Mouse (Mus musculus): ENCODE data around the gene Ets1. TPM values are rescaled to one million over a fixed set of nuclear protein-coding genes. Genes with fewer than 3 reads are reported as not detected.

The Ets1 gene
- polyA plus RNA-seq, 1 experiment from 2014 or later = 20.8 TPM

DNA sequence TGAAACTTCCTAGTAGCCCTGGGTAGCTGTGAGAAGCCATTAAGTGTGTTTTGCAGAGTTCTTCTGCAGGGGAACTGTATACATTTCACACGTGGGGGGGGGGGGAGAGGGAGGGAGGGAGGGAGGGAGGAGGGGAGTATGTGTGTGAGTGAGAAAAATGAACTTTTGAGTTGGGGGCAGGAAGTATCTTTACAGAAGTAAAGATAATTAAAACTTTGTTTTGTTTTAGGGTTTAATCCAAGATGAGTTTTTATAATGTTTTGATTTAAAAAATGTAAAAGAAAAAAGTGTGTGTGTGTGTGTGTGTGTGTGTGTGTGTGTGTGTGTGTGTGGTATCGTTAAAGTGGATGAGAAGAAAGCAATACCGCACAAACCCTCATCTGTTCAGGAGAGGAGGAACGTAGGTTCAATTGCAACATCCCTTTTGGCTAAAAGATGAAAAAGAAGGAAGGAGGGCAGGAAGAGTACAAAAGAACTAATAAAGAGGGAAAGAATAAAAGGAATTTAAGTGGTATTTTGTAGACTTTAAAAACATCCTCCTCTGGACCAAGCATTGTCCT is 66.9 kb downstream of the Ets1 start:
- whole genome bisulfite sequencing = 60% methylated on average over 4 of the region's 4 CpGs
- H3K4me3 ChIP-seq = no peak overlapping the region
- H3K36me3 ChIP-seq (replicated peaks) = no peaks in the 10 kb centered on the region
- no peak overlapping the region for H3K27ac ChIP-seq
- H3K9me3 ChIP-seq = no peaks in the 10 kb centered on the region
- H3K4me2 ChIP-seq = no peak overlapping the region
- no peak for ATAC-seq (replicated peaks)
- H3K9ac ChIP-seq = no peak overlapping the region
- H3K27me3 ChIP-seq (replicated peaks) = peaks cover 11% of the 10 kb centered on the region; the same call in 1 of the 2 replicates
- no peaks in the 10 kb centered on the region for H3K4me1 ChIP-seq

DNA sequence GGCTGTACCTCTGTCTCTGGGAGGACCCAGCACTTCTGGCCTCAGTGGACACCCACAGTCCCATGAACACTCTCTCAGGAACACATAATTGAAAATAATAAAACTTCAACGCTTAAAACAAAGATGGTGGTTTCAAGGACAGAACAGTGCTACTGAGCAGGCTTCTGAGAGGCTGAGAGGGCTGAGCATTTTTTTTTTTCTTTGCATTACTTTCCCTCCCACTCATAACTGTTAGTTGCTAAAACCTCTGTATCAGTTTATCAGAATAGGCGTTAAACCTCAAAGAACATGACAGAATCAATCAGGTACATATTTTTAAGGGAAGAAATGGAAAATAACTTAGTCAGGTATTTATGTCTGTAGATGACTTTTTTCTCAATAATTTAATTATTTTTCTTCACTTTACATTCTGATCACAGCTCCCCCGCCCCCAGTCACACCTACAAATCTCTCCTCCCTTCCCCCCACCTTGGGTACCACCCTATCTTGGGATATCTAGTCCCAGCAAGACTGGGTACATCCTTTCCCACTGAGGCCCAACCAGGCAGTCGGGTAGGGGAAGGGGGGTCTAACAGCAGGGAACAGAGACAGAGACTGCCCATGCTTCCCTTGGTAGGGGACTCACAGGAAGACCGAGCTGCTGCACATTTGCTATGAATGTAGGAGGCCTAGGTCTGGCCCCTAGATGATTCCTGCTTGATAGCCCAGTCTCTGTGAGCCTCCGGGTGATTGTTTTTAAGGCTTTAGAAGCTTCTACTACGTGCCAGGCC is 68.1 kb downstream of the Ets1 start:
- H3K4me2 ChIP-seq = no peak overlapping the region
- peaks cover 11% of the 10 kb centered on the region; the same call in 1 of the 2 replicates for H3K27me3 ChIP-seq (replicated peaks)
- H3K4me1 ChIP-seq = no peaks in the 10 kb centered on the region
- H3K27ac ChIP-seq = no peak overlapping the region
- ATAC-seq (replicated peaks) = no peak
- no peak overlapping the region for H3K9ac ChIP-seq
- H3K9me3 ChIP-seq = no peaks in the 10 kb centered on the region
- H3K4me3 ChIP-seq = no peak overlapping the region
- 80% methylated on average over 7 of the region's 7 CpGs for WGBS
- no peaks in the 10 kb centered on the region for H3K36me3 ChIP-seq (replicated peaks)

DNA sequence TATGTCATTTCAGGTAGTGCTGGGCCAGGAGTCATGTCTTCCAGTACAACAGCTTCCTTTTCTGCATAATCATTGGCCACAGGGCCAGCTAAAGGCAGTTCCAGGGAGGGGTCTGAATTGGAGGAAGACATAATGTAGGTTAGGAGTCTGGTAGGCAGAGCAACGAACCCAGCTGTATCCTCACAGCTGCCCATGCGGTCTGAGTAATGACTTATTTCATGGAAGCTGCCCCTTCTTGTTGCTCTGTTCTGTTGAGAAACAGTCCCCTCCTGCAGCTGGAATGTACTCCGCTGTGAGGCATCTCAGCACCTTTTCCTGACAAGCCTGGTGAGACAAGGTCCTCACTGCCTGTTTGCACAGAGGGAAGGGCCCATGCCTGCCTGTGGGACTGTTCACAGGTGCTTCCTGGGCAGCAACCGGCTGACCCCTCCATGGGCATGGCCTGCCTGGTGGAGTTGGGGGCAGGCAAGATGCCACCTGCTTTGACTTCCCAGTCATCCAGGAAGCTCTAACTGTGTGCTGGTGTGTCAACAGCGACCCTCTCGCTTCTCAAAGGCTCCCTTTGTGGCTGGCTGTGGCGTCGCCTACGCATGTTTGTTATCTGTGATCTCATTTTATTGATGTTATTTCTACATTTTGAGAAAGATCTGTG is 69.9 kb downstream of the Ets1 start:
- no peaks in the 10 kb centered on the region for H3K9me3 ChIP-seq
- no peak overlapping the region for H3K4me3 ChIP-seq
- H3K4me2 ChIP-seq = no peak overlapping the region
- no peaks in the 10 kb centered on the region for H3K4me1 ChIP-seq
- H3K27me3 ChIP-seq (replicated peaks) = no peaks in the 10 kb centered on the region
- H3K36me3 ChIP-seq (replicated peaks) = no peaks in the 10 kb centered on the region
- 80% methylated on average over 9 of the region's 9 CpGs for WGBS
- no peak overlapping the region for H3K27ac ChIP-seq
- no peak for ATAC-seq (replicated peaks)
- no peak overlapping the region for H3K9ac ChIP-seq

DNA sequence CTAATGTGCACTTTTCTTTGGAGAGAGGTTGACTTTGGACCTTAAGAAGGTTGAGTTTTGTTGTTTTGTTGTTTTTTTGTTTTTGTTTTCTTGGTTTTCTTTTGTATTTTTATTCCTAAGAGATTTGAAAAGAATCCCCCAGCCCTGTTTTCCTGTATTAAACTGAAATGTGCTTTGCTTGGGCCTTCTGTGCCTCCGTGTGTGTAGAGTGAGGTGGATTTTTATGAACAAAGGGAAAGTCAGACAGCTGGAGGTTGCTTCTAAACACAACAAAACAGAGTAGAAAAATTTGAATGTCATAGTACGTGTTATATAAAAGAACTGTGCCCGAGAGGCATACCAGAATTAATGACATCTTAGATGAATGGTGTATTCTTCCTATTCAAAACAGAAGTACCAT is 71.4 kb downstream of the Ets1 start:
- H3K9ac ChIP-seq = no peak overlapping the region
- no peak overlapping the region for H3K27ac ChIP-seq
- H3K4me1 ChIP-seq = no peaks in the 10 kb centered on the region
- H3K27me3 ChIP-seq (replicated peaks) = no peaks in the 10 kb centered on the region
- 53% methylated on average over 3 of the region's 3 CpGs for WGBS
- no peak overlapping the region for H3K4me2 ChIP-seq
- H3K4me3 ChIP-seq = no peak overlapping the region
- H3K36me3 ChIP-seq (replicated peaks) = no peaks in the 10 kb centered on the region
- no peaks in the 10 kb centered on the region for H3K9me3 ChIP-seq
- no peak for ATAC-seq (replicated peaks)

DNA sequence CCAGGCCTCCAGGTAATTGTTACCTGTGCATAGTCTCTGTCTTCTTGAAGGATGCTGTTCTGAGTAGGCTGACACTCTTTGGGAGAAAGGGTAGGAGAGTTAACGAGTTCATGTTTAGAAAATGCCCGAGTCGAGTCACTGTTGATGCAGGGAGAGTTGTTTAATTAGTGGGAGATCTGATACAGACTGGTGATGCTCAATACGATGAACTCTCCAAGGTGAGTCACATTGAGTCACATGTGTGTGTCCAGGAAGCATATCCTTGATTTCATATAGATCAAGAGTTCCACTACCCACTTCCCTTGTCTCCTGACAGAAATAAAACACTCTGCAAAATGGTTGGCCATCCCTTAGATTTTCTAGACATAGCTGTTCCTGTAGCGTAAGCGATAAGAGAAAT is 72.5 kb downstream of the Ets1 start:
- Histone ChIP-seq H3K4me3 (no peak overlapping the region), H3K4me1 (no peaks in the 10 kb centered on the region), H3K9me3 (no peaks in the 10 kb centered on the region), H3K27ac (no peak overlapping the region), H3K36me3 (replicated peaks) (no peaks in the 10 kb centered on the region), H3K4me2 (no peak overlapping the region), H3K9ac (no peak overlapping the region), H3K27me3 (replicated peaks) (no peaks in the 10 kb centered on the region)
- WGBS = 85% methylated on average over 6 of the region's 6 CpGs
- no peak for ATAC-seq (replicated peaks)

DNA sequence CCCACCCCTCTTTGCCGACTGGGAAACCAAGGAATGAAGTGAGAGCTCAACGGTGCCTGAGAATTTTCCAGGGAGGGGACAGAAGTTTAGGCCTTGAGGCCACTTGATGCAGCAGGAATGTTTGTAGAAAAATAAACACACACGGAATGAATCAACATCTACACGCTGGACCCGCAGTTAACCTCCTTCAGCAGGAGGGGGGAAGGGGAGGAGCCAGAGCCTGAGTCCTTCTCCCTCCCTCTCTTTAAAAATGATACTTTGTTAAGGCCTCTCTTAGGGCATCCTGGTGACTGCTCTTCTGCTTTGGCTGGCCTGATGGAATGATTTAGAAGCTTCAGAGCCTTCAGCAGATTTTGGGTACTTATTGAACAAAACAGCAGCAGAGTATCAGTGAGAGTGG is 73.3 kb downstream of the Ets1 start:
- WGBS = 33% methylated on average over 5 of the region's 5 CpGs
- Histone ChIP-seq H3K4me3 (no peak overlapping the region), H3K27me3 (replicated peaks) (no peaks in the 10 kb centered on the region), H3K9ac (no peak overlapping the region), H3K27ac (no peak overlapping the region), H3K4me2 (no peak overlapping the region), H3K36me3 (replicated peaks) (no peaks in the 10 kb centered on the region), H3K4me1 (no peaks in the 10 kb centered on the region), H3K9me3 (no peaks in the 10 kb centered on the region)
- no peak for ATAC-seq (replicated peaks)

DNA sequence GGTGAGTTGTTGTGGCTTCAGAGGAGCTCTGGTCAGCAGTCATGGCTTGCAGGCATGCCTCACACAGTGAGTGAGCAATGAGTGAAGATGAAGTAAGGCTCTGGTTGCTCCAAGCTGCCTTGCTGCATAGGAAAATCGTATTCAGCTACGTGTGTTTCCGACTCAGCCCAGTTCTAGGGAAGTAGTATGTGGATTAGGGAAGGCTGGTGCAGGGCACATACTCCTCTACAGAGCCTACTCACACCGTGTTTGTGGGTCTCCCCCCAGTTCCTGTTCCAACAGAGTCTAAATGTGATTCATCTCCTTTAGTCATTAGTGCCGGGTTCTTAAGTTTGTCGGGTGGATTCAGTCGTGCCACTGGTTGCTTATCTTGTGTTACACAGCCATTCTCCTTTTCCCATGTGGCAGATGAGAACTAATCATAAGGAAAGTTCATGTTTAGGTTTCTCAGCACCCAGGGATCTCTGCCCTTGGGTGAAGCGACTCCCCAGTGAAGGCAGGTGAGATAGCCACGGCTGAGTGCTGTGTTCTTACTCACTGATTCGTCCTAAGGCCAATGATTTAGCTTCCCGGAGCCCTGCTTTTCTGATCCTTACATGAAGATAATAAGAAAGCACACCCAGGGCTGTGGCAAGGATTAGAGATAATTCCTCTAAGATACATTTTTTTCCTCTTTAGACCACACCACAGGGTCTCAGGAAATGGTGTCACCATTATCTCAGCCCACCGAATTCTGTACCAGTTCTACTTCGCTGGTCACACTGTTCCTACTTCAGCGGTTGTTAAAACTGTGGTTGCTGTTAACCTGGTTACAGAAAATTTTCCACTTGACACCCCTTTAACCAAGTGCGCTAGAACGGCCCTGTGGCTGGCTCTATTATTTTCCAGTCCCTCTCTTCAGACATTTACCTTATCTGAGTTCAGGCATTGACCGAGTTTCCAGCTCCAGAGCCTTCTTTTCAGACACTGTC is 74.0 kb downstream of the Ets1 start:
- WGBS = 84% methylated on average over 17 of the region's 17 CpGs
- no peaks in the 10 kb centered on the region for H3K9me3 ChIP-seq
- no peaks in the 10 kb centered on the region for H3K36me3 ChIP-seq (replicated peaks)
- no peaks in the 10 kb centered on the region for H3K4me1 ChIP-seq
- H3K27ac ChIP-seq = no peak overlapping the region
- H3K4me3 ChIP-seq = no peak overlapping the region
- ATAC-seq (replicated peaks) = no peak
- H3K27me3 ChIP-seq (replicated peaks) = no peaks in the 10 kb centered on the region
- no peak overlapping the region for H3K9ac ChIP-seq
- H3K4me2 ChIP-seq = no peak overlapping the region

DNA sequence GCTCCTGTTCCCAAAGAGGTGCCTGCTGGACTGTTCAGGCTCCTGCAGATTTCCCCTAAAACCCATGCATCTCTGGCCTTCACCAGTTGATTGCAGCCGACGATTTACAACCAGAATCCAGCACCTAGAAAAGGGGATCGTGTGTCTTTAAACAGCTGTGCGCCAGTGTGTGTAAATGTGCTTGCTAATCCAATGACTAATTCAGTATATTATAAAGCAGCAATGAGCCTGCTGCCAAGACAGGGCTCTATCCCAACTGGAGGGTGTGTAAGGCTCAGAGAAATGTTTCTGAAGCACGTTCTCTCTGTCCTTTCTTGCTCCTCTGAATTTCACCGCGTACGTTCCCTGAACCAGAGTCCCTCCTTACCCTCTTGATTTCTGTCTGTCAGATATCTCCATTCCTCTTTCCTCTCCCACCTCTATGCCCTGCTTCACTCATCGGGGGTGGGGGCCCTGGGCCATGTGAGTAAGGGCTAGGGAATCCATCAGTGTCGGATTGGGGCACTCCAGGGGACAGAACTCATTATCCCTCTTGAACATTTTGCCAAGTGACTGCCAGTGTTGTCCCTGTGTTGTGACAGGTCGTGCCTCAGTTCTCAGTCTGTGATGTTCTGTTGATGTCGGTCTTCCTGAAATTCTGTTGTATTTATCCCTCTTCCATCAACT is 75.1 kb downstream of the Ets1 start:
- no peak for ATAC-seq (replicated peaks)
- H3K9me3 ChIP-seq = no peaks in the 10 kb centered on the region
- H3K4me2 ChIP-seq = no peak overlapping the region
- no peak overlapping the region for H3K27ac ChIP-seq
- no peak overlapping the region for H3K9ac ChIP-seq
- no peaks in the 10 kb centered on the region for H3K4me1 ChIP-seq
- H3K27me3 ChIP-seq (replicated peaks) = no peaks in the 10 kb centered on the region
- no peak overlapping the region for H3K4me3 ChIP-seq
- WGBS = 88% methylated on average over 12 of the region's 12 CpGs
- no peaks in the 10 kb centered on the region for H3K36me3 ChIP-seq (replicated peaks)

DNA sequence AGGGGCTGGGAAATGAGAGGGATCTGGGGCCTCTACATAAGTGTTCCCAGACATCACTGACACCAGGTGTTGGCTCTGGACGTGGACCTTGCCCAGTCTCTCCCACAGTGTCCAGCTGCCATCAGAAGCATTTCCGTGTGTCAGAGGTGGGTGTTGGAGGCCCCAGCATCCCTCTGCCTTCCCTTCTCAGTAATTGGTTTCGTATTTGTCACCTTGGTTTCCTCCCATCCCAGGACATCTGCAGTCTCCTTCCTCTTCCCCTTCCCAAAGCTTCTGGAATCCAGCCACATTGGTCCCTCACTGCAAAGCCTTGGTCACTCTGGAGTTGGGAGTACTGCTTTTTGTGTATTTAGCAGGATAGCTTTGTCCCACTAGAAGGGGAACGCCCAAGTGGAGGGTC is 75.7 kb downstream of the Ets1 start:
- Histone ChIP-seq H3K27me3 (replicated peaks) (no peaks in the 10 kb centered on the region), H3K4me3 (no peak overlapping the region), H3K27ac (no peak overlapping the region), H3K9ac (no peak overlapping the region), H3K4me1 (no peaks in the 10 kb centered on the region), H3K4me2 (no peak overlapping the region), H3K9me3 (no peaks in the 10 kb centered on the region), H3K36me3 (replicated peaks) (no peaks in the 10 kb centered on the region)
- ATAC-seq (replicated peaks) = no peak
- 88% methylated on average over 4 of the region's 4 CpGs for WGBS

DNA sequence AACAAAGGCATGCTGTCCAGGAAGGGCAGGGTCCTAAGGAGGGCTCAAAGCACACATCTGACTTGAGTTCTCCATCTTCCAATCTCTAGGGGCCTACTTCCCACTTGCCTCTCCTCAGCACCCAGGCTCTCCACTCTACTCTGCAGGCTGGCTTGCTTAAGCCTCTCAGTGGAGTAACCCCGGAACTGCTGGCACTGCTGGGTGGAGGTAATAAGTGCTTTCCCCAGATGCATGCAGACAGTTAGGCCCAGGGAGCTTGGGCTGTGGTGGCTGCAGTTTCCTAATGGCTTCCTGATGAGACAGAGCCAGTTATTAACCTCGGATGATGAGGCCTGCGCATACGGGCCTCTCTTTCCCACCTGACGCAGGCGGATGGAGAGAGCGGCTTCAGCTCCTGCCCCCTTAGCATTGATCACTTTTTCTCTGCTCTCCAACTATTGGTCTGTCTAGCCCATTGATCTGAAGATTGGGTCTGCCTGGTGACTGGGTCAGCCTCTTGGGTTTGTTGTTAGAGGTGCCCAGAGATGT is 76.4 kb downstream of the Ets1 start:
- WGBS = 88% methylated on average over 7 of the region's 7 CpGs
- H3K9ac ChIP-seq = no peak overlapping the region
- H3K36me3 ChIP-seq (replicated peaks) = no peaks in the 10 kb centered on the region
- H3K4me3 ChIP-seq = no peak overlapping the region
- H3K4me1 ChIP-seq = peaks cover 5% of the 10 kb centered on the region
- H3K9me3 ChIP-seq = no peaks in the 10 kb centered on the region
- no peak for ATAC-seq (replicated peaks)
- no peaks in the 10 kb centered on the region for H3K27me3 ChIP-seq (replicated peaks)
- H3K4me2 ChIP-seq = no peak overlapping the region
- H3K27ac ChIP-seq = no peak overlapping the region

DNA sequence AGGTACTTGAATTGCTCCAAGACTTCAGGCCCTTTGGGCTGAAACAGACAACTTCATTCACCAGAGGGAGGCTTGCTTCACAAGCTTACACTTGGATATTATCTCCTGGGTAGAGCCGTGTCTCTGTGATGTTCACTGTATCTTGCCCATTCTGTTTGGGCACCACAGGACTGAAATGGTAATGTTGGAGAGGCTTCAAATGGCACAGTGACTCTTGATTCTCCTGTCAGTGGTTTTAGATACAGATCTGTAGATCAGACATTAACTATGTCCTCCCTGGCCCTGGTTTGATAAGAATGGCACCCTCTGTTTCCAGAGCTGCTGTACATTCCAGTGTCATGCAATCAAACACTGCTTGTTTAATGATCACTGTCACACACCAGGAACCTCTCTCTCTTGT is 77.1 kb downstream of the Ets1 start:
- Histone ChIP-seq H3K4me2 (no peak overlapping the region), H3K9ac (no peak overlapping the region), H3K27me3 (replicated peaks) (no peaks in the 10 kb centered on the region), H3K36me3 (replicated peaks) (no peaks in the 10 kb centered on the region), H3K4me3 (no peak overlapping the region), H3K27ac (no peak overlapping the region), H3K9me3 (no peaks in the 10 kb centered on the region), H3K4me1 (peaks cover 5% of the 10 kb centered on the region)
- WGBS = 93% methylated on average over 1 of the region's 1 CpGs
- ATAC-seq (replicated peaks) = no peak

All from midbrain, embryonic 15.5 days (tissue).